Mouse (Mus musculus) layer of hippocampus, adult 8-10 months (tissue): ENCODE measurements around the gene Zbtb48. TPM values are rescaled to one million over a fixed set of nuclear protein-coding genes. Genes with fewer than 3 reads are reported as not detected.

Experiments used
- DNase-seq, 2 experiments: peaks; one replicate each; pipeline ENCODE4 v3.0.0; 2022; ENCODE audit warnings: low spot score in 2 of 2
- total RNA-seq, 4 experiments: library from RNA; stranded (reverse); gene quantifications; 2 replicates each; pipeline ENCODE4 v1.2.4; 2022

Zbtb48 gene
- total RNA-seq, 4 experiments from 2014 or later, result 13.8 to 17.6 (median 15.8) TPM

- peak; percentile 79 to 91 for DNase-seq
Observed at GRCm38 (mm10) chr4:151977748-151978147, 49.7 kb downstream of the Zbtb48 start.

DNA sequence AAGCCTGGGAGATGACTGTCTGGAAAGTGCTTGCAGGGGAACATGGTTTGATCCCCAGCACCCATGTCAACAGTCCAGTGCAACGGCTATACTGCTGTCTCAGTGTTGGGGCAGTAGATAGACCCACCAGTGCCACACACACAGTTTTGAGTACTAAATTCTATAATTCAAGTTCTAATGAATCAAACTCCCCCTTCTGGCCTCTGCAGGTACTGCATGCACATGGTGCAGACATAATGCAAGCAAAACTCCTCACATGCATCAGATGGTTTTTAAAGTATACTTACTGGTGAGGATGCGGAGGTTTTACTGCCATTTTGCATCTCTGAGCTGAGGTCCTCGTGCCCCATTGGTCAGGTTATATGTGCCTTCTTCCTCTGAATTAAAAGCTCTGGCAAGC is 52.0 kb downstream of the Zbtb48 start:
- no peak for DNase-seq

DNA sequence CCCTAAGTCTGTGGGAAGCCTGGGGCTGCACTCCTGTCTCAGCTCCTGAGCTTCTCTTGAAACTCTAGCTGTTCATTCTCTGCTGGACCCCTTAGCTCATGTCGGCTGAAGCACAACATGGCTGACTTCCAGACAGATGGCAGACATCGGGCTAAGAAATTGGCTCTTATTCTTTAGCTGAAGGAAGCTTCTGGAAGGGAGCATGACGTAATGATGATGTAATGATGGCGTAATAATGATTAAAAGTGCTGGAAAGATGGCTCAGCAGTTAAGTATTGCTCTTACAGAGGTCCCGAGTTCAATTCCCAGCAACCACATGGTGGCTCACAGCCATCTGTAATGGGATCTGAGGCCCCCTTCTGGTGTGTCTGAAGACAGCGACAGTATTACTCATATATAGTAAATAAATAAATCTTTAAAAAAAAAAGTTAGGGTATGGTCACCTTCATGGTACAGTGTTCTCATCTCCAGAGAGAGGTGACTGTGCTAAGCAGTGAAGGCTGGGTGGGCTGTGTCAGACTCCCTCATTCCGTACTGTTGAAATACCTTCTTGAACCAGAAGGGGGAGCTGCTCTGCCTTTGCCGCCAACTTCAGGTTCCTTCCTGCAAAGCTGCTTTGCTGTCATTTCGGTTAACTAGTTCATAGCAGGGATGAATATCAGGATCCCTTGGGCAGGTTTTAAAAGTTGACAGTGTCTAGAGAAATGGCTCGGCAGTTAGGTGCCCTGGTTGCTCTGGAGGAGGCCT is 55.1 kb downstream of the Zbtb48 start:
- no peak for DNase-seq

Other genes starting within 250 kb of the Zbtb48 start
- gene Camta1, start 165.8 kb downstream of the Zbtb48 start, total RNA-seq, result 100 to 1,000 TPM; 236 to 299 (median 267) TPM
- 10 to 100 TPM; 61.3 to 76.2 (median 66.3) TPM for gene Dnajc11, start 94.0 kb downstream of the Zbtb48 start, total RNA-seq
- gene Thap3, start 38.7 kb downstream of the Zbtb48 start, total RNA-seq, result 10 to 100 TPM; 22.0 to 32.0 (median 30.5) TPM
- 10 to 100 TPM; 11.2 to 17.0 (median 13.4) TPM for gene Phf13, start 31.4 kb downstream of the Zbtb48 start, total RNA-seq
- 10 to 100 TPM; 19.3 to 24.2 (median 22.0) TPM for gene Klhl21, start 18.9 kb downstream of the Zbtb48 start, total RNA-seq
- 1 to 10 TPM in 1 of 4 experiments, under 1 TPM in 3; 0.72 to 1.1 (median 0.77) TPM for gene Tas1r1, start 10.9 kb upstream of the Zbtb48 start, total RNA-seq
- gene Nol9, start 11.7 kb upstream of the Zbtb48 start, total RNA-seq, result 10 to 100 TPM; 18.3 to 21.0 (median 19.9) TPM
- 100 to 1,000 TPM; 123 to 164 (median 145) TPM for gene Plekhg5, start 44.8 kb upstream of the Zbtb48 start, total RNA-seq
- 10 to 100 TPM; 19.8 to 71.6 (median 34.1) TPM for gene Tnfrsf25, start 88.3 kb upstream of the Zbtb48 start, total RNA-seq
- gene Espn, start 124.7 kb upstream of the Zbtb48 start, total RNA-seq, result 1 to 10 TPM; 2.9 to 3.0 (median 3.0) TPM
- not detected for gene Hes2, start 131.2 kb upstream of the Zbtb48 start, total RNA-seq
- gene Acot7, start 150.5 kb upstream of the Zbtb48 start, total RNA-seq, result 100 to 1,000 TPM; 297 to 327 (median 321) TPM
- gene Gpr153, start 246.6 kb upstream of the Zbtb48 start, total RNA-seq, result 1 to 10 TPM; 5.9 to 7.2 (median 6.6) TPM